Mouse (Mus musculus): ENCODE data around the gene Olfr1338. TPM values are rescaled to one million over a fixed set of nuclear protein-coding genes. Genes with fewer than 3 reads are reported as not detected.
"Not testable (repeated sequence)": the region's sequence is repeated elsewhere in the genome, so short reads cannot be mapped to it uniquely, and the experiment has no call there.

Olfr1338 gene
- not detected in 2 replicates for polyA plus RNA-seq (2014; fragmentation: Nextera tagmentation; extraction: Ambion mirVana)

DNA sequence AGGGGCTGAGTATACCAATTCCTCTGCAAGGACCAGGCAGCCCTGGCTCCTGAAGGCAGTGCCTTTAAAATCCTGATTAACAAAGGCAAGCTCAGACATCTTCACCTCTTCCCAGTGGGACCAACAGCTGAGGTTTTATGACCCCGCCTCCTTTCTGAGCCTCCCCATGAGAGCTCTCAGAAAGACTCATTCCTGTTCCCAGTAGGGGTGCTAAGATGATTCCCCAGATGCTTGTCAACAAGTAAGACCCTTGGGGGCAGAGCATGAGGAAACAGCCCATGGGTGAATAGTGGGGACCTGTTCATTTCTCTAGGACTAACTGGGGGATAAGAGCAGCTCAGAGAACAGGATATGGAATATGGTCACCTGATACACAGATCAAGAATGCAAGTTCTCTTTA lies at the start of gene Olfr1338:
Gene Olfr1338 (minus strand): TSS at position 101 of the 400 bp plus-strand sequence.
- H3K4me3 ChIP-seq (ENCODE audit: low read depth, low read length), result no peak within 1 kb of the TSS
- 73% methylated on average over 1 of the region's 1 CpGs for WGBS
- no peak for ATAC-seq (ENCODE audit: insufficient number of reproducible peaks, insufficient read depth, low FRiP score, low read depth)
- no peak within 1 kb of the TSS for H3K9ac ChIP-seq (replicated peaks; ENCODE audit: low read depth, low read length)
- no peaks in the 10 kb centered on the region for H3K27me3 ChIP-seq (ENCODE audit: control insufficient read depth, insufficient read depth, low read length)
- H3K36me3 ChIP-seq (ENCODE audit: control insufficient read depth, insufficient read depth, low read length), result no peaks in the 10 kb centered on the region
- no peak within 1 kb of the TSS for H3K27ac ChIP-seq (ENCODE audit: low read length)
- H3K4me2 ChIP-seq (replicated peaks; ENCODE audit: low read depth, low read length), result no peak within 1 kb of the TSS
- H3K9me3 ChIP-seq (ENCODE audit: control insufficient read depth, low read depth, low read length), result no peaks in the 10 kb centered on the region
- H3K4me1 ChIP-seq (ENCODE audit: control insufficient read depth, insufficient read depth, low read length), result no peaks in the 10 kb centered on the region

DNA sequence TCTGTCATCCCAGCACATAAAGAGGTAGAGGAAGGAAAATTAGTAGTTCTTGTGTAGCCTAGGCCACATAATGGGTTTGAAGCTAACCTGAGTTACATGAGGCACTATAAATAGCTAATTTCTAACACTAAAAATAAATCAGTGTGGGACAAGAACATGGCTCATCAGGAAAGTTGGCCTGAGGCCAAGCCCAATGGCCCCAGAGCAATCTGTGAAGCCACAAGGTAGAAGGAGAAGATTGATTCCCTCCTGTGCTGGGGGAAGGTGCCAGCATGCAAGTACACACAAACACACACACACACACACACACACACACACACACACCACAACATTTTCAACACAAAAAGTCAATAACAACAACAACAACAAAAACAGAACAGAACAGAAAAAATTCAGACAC lies 34.3 kb upstream of the Olfr1338 start:
- not testable (repeated sequence) for ATAC-seq (ENCODE audit: insufficient number of reproducible peaks, insufficient read depth, low FRiP score, low read depth); H3K4me3 ChIP-seq (ENCODE audit: low read depth, low read length); H3K36me3 ChIP-seq (ENCODE audit: control insufficient read depth, insufficient read depth, low read length); H3K27me3 ChIP-seq (ENCODE audit: control insufficient read depth, insufficient read depth, low read length); H3K9me3 ChIP-seq (ENCODE audit: control insufficient read depth, low read depth, low read length); H3K9ac ChIP-seq (replicated peaks; ENCODE audit: low read depth, low read length); H3K4me2 ChIP-seq (replicated peaks; ENCODE audit: low read depth, low read length); H3K27ac ChIP-seq (ENCODE audit: low read length); H3K4me1 ChIP-seq (ENCODE audit: control insufficient read depth, insufficient read depth, low read length)

DNA sequence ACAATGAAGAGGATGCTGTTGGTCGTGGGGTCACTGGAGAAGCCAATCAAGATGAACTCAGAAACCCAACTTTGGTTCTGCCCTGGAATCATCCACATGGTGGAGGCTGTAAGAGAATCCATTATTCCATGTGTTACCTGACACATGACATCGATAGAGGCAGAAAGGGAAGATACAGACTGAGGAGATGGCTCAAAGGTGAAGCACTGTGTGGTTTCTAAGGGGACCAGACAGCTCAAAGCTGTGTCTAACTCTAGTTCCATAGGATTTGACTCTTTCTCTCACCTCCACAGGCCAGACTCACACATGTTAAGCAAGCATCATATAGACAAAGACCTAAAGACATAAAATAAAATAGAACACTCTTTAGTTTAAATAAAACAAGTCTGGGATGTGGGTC lies 23.9 kb upstream of the Olfr1338 start, which contains the start of gene Olfr1337:
Gene Olfr1337 (minus strand): TSS at position 101 of the 400 bp plus-strand sequence.
- Histone ChIP-seq H3K9ac (replicated peaks; ENCODE audit: low read depth, low read length) (no peak within 1 kb of the TSS), H3K27me3 (ENCODE audit: control insufficient read depth, insufficient read depth, low read length) (no peaks in the 10 kb centered on the region), H3K27ac (ENCODE audit: low read length) (no peak within 1 kb of the TSS), H3K4me3 (ENCODE audit: low read depth, low read length) (no peak within 1 kb of the TSS), H3K4me2 (replicated peaks; ENCODE audit: low read depth, low read length) (no peak within 1 kb of the TSS), H3K4me1 (ENCODE audit: control insufficient read depth, insufficient read depth, low read length) (no peaks in the 10 kb centered on the region), H3K9me3 (ENCODE audit: control insufficient read depth, low read depth, low read length) (no peaks in the 10 kb centered on the region), H3K36me3 (ENCODE audit: control insufficient read depth, insufficient read depth, low read length) (no peaks in the 10 kb centered on the region)
- ATAC-seq (ENCODE audit: insufficient number of reproducible peaks, insufficient read depth, low FRiP score, low read depth), result no peak
- 82% methylated on average over 2 of the region's 2 CpGs for WGBS

DNA sequence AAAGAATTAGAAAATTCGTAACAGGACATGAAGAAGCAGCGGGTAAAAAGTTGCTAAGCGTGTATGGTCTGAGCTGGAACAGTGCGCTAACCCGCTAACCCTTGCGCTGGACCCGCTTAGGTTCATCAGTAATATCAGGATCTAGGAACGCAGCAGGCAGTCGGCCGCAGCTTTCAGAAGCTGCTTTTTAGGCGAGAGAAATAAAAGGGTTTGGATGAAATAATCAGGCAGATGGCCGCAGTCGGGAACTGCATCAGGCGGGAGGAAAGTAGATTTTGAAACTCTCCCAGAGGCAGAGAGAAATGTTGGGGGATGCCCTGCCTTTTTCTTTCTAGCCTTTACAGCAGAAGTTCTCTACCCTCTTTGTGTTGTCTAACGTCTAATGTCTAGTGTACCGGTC lies 16.7 kb downstream of the Olfr1338 start:
- H3K4me2 ChIP-seq (replicated peaks; ENCODE audit: low read depth, low read length), result no peak overlapping the region
- no peak overlapping the region for H3K27ac ChIP-seq (ENCODE audit: low read length)
- H3K4me1 ChIP-seq (ENCODE audit: control insufficient read depth, insufficient read depth, low read length), result no peaks in the 10 kb centered on the region
- H3K9ac ChIP-seq (replicated peaks; ENCODE audit: low read depth, low read length), result no peak overlapping the region
- no peaks in the 10 kb centered on the region; the same call in 1 of the 2 replicates for H3K9me3 ChIP-seq (ENCODE audit: control insufficient read depth, low read depth, low read length)
- WGBS, result 13% methylated on average over 16 of the region's 16 CpGs
- no peaks in the 10 kb centered on the region for H3K36me3 ChIP-seq (ENCODE audit: control insufficient read depth, insufficient read depth, low read length)
- ATAC-seq (ENCODE audit: insufficient number of reproducible peaks, insufficient read depth, low FRiP score, low read depth), result no peak
- H3K4me3 ChIP-seq (ENCODE audit: low read depth, low read length), result no peak overlapping the region
- no peaks in the 10 kb centered on the region for H3K27me3 ChIP-seq (ENCODE audit: control insufficient read depth, insufficient read depth, low read length)

DNA sequence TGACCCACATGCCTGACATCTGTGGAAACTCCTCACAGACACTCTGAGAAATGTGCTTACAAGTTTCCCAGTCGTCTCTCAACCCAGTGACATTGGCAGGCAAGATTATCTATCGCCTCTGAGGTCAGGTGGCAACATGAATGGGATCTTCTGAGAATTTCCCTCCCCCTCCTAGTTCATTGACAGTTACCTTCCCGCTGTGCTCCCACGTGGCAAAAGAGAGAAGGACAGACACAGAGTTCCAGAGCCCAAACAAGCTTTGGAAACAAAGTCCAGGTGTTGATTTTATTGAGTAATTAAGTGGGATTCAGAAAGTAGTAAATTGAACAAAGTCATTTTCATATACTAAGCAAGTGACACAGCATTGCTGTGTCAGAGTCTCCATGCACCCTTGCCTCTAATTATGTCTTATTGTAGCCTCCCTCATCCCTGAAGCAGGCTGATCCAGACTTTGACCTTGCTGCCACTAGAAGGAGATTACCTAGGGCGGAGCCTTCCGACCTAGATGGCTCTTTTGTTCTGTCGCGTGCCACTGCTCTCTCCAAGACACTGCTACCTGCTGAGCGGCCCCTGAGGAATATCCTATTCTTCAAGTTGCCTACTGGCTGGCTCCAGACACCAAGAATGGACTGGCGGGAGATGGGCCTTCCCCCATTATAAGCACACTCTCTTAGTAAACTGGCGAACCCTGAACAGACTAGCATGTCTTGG lies 17.4 kb downstream of the Olfr1338 start:
- no peak for ATAC-seq (ENCODE audit: insufficient number of reproducible peaks, insufficient read depth, low FRiP score, low read depth)
- H3K4me2 ChIP-seq (replicated peaks; ENCODE audit: low read depth, low read length), result no peak overlapping the region
- 9% methylated on average over 11 of the region's 11 CpGs for WGBS

DNA sequence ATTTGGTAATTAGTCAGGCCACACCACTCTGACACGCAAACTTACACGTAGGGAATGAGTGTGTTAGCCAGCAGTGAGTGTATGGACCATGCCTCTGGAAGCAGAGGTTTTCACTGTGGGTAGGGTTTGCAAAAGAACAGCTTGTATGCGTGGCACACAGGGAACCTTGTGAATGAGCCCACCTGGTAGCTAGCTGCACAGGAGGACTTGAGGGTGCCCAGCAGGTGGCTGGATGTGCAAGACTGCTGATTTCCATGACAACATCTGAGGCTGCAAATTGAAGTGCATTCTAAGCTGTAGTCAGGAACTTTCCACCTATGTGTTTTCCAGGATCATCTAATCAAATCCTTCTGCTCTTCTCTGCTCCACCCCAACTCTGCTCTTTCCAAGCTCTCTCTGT lies 19.0 kb downstream of the Olfr1338 start:
- no peaks in the 10 kb centered on the region for H3K36me3 ChIP-seq (ENCODE audit: control insufficient read depth, insufficient read depth, low read length)
- H3K27ac ChIP-seq (ENCODE audit: low read length), result no peak overlapping the region
- H3K9ac ChIP-seq (replicated peaks; ENCODE audit: low read depth, low read length), result no peak overlapping the region
- WGBS, result 70% methylated on average over 3 of the region's 3 CpGs
- H3K4me3 ChIP-seq (ENCODE audit: low read depth, low read length), result no peak overlapping the region
- H3K4me1 ChIP-seq (ENCODE audit: control insufficient read depth, insufficient read depth, low read length), result no peaks in the 10 kb centered on the region
- ATAC-seq (ENCODE audit: insufficient number of reproducible peaks, insufficient read depth, low FRiP score, low read depth), result no peak
- H3K9me3 ChIP-seq (ENCODE audit: control insufficient read depth, low read depth, low read length), result no peaks in the 10 kb centered on the region
- H3K4me2 ChIP-seq (replicated peaks; ENCODE audit: low read depth, low read length), result no peak overlapping the region
- no peaks in the 10 kb centered on the region for H3K27me3 ChIP-seq (ENCODE audit: control insufficient read depth, insufficient read depth, low read length)

More for the DNA sequence above, 17.4 kb downstream of the Olfr1338 start:
- Histone ChIP-seq H3K9me3 (ENCODE audit: control insufficient read depth, low read depth, low read length) (no peaks in the 10 kb centered on the region; the same call in 1 of the 2 replicates), H3K36me3 (ENCODE audit: control insufficient read depth, insufficient read depth, low read length) (no peaks in the 10 kb centered on the region), H3K4me3 (ENCODE audit: low read depth, low read length) (no peak overlapping the region), H3K27ac (ENCODE audit: low read length) (no peak overlapping the region), H3K4me1 (ENCODE audit: control insufficient read depth, insufficient read depth, low read length) (no peaks in the 10 kb centered on the region), H3K27me3 (ENCODE audit: control insufficient read depth, insufficient read depth, low read length) (no peaks in the 10 kb centered on the region), H3K9ac (replicated peaks; ENCODE audit: low read depth, low read length) (no peak overlapping the region)

DNA sequence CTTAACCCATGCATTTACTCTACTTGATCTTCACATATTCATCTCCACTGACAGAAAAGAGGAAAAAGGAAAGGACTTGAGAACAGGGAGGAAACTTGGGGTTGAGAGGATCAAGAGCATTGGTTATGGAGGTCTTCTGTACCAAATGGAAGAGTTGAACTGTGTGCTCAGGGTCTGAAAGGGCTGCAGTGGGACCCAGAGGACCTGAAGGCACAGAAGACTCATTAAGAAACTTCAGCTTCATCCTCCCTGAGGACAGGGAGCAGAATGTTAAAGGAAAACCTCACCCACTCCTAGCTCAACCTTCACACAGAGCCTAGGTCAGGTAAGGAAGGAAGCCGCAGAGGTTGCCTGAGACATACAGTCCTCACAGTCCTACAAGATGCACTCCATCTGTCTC lies 26.7 kb downstream of the Olfr1338 start, which contains the start of gene Olfr1339:
Gene Olfr1339 (plus strand): TSS at position 301 of the 400 bp plus-strand sequence.
- H3K4me3 ChIP-seq (ENCODE audit: low read depth, low read length), result no peak within 1 kb of the TSS
- no peak for ATAC-seq (ENCODE audit: insufficient number of reproducible peaks, insufficient read depth, low FRiP score, low read depth)
- H3K9ac ChIP-seq (replicated peaks; ENCODE audit: low read depth, low read length), result no peak within 1 kb of the TSS
- no peaks in the 10 kb centered on the region for H3K9me3 ChIP-seq (ENCODE audit: control insufficient read depth, low read depth, low read length)
- no peak within 1 kb of the TSS for H3K27ac ChIP-seq (ENCODE audit: low read length)
- 90% methylated on average over 1 of the region's 1 CpGs for WGBS
- no peaks in the 10 kb centered on the region for H3K4me1 ChIP-seq (ENCODE audit: control insufficient read depth, insufficient read depth, low read length)
- no peaks in the 10 kb centered on the region for H3K36me3 ChIP-seq (ENCODE audit: control insufficient read depth, insufficient read depth, low read length)
- H3K27me3 ChIP-seq (ENCODE audit: control insufficient read depth, insufficient read depth, low read length), result no peaks in the 10 kb centered on the region
- H3K4me2 ChIP-seq (replicated peaks; ENCODE audit: low read depth, low read length), result no peak within 1 kb of the TSS

DNA sequence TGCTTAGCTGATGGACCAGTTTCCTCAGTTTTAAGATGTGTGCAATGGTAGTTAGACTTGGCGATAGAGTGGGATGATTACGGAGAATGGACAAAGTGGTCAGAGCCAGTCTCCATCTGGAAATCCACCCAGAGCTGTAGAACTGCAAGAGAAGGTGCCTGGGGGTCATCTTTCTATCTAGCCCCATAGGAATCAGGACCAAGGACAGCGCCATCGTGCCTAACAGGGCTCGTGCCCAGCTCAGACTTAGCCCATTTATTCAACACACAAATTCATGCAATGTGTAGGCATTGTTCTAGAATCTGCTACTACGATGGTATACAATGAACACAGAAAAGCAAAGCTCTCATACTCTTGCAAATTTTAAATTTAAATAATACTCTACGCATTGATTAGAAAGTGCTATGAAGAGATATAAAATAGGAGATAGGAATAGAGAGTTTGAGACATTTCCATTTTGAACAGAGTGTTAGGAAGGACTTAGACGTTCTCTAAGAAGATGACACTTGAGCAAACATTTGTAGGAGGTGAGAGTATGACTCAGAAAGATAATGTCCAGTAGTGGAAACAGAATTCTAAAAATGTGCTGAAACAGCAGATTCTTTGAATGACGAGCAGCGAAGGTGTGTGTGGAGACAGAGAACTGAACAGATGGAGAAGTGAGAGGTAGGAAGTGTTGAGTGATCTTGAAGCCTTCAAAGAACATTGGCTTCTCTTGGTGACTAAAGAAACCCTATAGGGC lies 36.6 kb downstream of the Olfr1338 start:
- Histone ChIP-seq H3K27me3 (ENCODE audit: control insufficient read depth, insufficient read depth, low read length) (no peaks in the 10 kb centered on the region), H3K36me3 (ENCODE audit: control insufficient read depth, insufficient read depth, low read length) (no peaks in the 10 kb centered on the region), H3K27ac (ENCODE audit: low read length) (no peak overlapping the region), H3K4me3 (ENCODE audit: low read depth, low read length) (no peak overlapping the region), H3K4me2 (replicated peaks; ENCODE audit: low read depth, low read length) (no peak overlapping the region), H3K9me3 (ENCODE audit: control insufficient read depth, low read depth, low read length) (no peaks in the 10 kb centered on the region), H3K4me1 (ENCODE audit: control insufficient read depth, insufficient read depth, low read length) (no peaks in the 10 kb centered on the region), H3K9ac (replicated peaks; ENCODE audit: low read depth, low read length) (no peak overlapping the region)
- WGBS, result 52% methylated on average over 10 of the region's 10 CpGs
- no peak for ATAC-seq (ENCODE audit: insufficient number of reproducible peaks, insufficient read depth, low FRiP score, low read depth)
